Mouse (Mus musculus) heart, adult 11 months (tissue): ENCODE measurements around the gene Olfr453.

Experiments used
- DNase-seq: peaks from one replicate; pipeline ENCODE4 v3.0.0; 2022

The Olfr453 gene

GRCm38 (mm10) chr6:42739071-42739470, at the start of gene Olfr453:
TSS of gene Olfr453 (plus strand) at chr6:42739371.
- DNase-seq: no peak

- DNase-seq: no peak
Measured at GRCm38 (mm10) chr6:42689761-42690160, 49.4 kb upstream of the Olfr453 start.

- DNase-seq: peak; percentile 99
Measured at GRCm38 (mm10) chr6:42692154-42692516, 47.0 kb upstream of the Olfr453 start.

- peak; percentile 99 for DNase-seq
Measured at GRCm38 (mm10) chr6:42692517-42693190, 46.5 kb upstream of the Olfr453 start.

GRCm38 (mm10) chr6:42709291-42710211, 29.6 kb upstream of the Olfr453 start, which contains the start of gene Tcaf1:
TSS of gene Tcaf1 (minus strand) at chr6:42710088.
- peak; percentile 99 for DNase-seq

- DNase-seq: peak; percentile 68
Measured at GRCm38 (mm10) chr6:42714668-42715067, 24.5 kb upstream of the Olfr453 start.

- no peak for DNase-seq
Measured at GRCm38 (mm10) chr6:42717973-42718372, 21.2 kb upstream of the Olfr453 start.

GRCm38 (mm10) chr6:42742303-42742702, 3.1 kb downstream of the Olfr453 start:
- DNase-seq: no peak

GRCm38 (mm10) chr6:42747846-42748245, 8.7 kb downstream of the Olfr453 start:
- no peak for DNase-seq

GRCm38 (mm10) chr6:42756104-42756503, 16.9 kb downstream of the Olfr453 start, which contains the start of gene Olfr38:
TSS of gene Olfr38 (plus strand) at chr6:42756404.
- DNase-seq: no peak

- DNase-seq: no peak
Measured at GRCm38 (mm10) chr6:42777066-42777465, 37.9 kb downstream of the Olfr453 start.

- DNase-seq: no peak
Measured at GRCm38 (mm10) chr6:42784793-42785192, 45.6 kb downstream of the Olfr453 start, which contains the start of gene Olfr452. TSS of gene Olfr452 (plus strand) at chr6:42785093.

- no peak for DNase-seq
Measured at GRCm38 (mm10) chr6:42790247-42790948, 51.2 kb downstream of the Olfr453 start.

- DNase-seq: no peak
Measured at GRCm38 (mm10) chr6:42790949-42791556, 51.9 kb downstream of the Olfr453 start.

GRCm38 (mm10) chr6:42794982-42795381, 55.8 kb downstream of the Olfr453 start:
- no peak for DNase-seq
